Mouse (Mus musculus): ENCODE data around the gene Slc6a20a. TPM values are rescaled to one million over a fixed set of nuclear protein-coding genes. Genes with fewer than 3 reads are reported as not detected.
"Not testable (repeated sequence)": the region's sequence is repeated elsewhere in the genome, so short reads cannot be mapped to it uniquely, and the experiment has no call there.

Slc6a20a gene
- total RNA-seq (2022): not detected

DNA sequence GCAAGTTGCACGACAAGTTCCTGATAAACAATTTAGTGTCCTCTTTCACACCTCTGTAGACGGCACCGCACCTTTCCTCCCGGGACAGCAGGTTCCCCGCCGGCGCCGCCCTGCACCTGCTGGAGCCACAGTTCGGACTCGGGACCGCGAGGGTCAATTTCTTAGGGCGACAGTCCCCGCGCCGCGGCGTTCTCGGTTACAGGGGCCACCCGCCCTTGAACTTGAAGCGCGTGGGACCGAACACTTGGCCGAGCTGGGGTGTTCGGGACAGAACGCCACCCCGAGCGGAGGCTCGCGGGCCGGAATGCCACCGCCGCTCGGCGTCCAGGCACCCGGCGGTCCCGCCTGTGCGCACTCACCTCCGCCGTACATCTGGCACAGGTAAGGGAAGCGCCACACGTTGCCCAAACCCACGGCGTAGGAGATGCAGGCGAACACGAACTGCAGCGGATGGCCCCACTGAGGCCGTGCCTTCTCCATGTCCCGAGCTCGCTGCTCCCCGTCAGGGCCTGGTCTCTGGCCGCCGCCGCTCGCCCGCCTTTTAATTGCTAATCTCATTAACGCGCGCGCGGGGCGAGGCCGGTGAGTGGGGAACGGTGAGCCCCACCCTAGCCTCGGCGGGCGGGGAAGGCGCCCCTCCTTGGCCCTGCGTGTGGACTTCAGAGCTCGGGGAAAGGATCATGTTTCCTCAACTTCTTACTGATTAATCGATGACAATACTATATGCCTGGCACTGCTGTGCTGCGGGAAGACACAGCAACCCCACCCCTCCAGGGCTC lies at the start of gene Slc6a20a, which contains the start of gene Ccr9:
Gene Slc6a20a (minus strand): TSS at position 559 of the 779 bp plus-strand sequence.
Gene Ccr9 (plus strand): TSS at position 113 of the 779 bp plus-strand sequence.
- no peak for DNase-seq (ENCODE audit: low spot score in 2 of 2)

DNA sequence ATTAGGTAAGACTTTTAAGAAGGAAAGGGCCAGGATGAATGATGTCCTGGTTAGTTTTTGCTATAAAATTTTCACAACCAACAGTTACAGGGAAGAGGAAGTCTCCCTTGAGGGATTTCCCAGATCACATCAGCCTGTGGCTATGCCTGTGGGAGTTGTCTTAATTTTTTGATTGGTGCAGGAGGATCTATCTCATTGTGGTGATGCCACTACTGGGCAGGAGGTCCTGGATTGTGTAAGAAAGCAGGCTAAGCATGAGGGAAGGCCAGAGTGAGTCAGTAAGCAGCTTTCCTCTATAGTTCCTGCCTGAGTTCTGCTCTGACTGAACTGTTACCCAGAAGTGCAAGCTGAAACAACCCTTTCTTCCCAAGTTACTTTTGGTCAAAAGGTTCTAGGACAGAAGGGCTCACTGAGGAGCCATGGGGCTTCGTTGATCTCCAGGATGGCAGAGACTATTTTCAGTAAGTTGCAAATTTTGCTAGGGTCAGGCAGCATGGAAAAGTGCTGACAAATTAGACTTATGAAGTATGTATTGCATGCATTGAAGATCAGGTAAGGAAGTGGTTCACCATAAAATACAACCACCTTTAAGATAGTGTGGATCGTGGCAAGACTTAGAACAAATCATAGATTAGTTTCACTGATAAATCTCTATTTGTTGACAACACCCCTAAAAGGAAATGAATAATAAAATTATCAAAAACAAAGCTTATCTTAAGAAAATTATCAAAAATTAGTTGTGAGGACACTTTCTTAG lies 44.2 kb upstream of the Slc6a20a start:
- no peak for DNase-seq (ENCODE audit: low spot score in 2 of 2)

DNA sequence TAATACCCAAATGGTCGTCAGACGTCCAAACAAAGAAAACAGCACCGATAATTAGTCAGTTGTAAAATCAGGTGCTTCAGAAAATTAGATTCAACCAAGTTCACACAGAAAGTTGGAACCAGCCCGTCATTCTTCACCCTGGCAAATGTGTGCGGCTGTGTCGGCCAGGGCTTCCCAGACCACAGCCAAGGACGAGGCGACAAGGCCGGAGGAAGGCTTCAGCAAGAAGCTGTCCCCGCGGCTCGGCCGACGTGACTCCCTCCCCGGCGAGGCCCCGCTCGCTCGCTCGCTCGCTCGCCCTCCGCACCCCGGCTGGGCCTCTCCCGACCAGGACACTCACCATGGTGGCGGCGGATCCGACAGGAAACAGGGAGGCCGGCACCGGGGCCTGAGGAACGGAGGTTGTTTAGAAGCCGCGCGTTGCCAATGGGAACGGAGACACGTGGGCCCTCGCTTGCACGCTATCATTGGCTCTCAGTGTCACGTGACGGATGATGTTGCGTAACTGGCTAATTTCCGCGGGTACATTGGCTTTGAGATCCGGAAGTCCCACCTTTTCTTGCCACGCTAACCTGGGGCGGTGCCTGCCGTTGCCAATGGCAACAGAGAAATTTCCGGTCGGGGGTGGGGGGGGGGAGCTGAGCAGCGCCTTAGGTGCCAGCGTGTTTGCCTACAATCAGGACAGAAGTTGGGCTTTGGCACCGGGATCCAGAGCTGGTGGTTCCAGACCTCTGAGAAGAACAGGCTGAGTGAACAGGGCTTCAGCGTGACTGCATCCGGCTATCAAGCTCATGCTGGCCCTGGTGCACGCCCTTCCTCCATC lies 38.7 kb upstream of the Slc6a20a start, which contains the start of gene Lztfl1:
Gene Lztfl1 (minus strand): TSS at position 512 of the 823 bp plus-strand sequence.
- peak; percentile 92 to 95 for DNase-seq (ENCODE audit: low spot score in 2 of 2)

DNA sequence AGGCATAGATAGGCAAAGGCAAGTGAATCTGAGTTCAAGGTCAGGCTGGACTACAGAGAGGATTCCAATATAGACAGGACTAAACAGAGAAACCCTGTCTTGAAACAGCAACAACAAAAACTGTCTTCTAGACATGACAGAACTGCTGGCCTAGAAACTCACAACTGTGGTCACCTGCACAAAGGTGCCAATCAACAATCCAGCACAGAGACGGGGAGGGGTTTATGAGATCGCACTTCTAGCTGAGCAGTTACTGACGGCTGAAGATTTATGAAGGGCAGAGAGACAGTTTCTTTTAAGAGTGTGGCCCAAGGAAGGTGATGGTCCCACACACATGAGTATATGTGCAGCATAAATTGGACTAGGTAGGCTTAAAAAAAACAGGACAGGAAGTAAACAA lies 37.6 kb upstream of the Slc6a20a start:
- DNase-seq (ENCODE audit: low spot score in 2 of 2): no peak

DNA sequence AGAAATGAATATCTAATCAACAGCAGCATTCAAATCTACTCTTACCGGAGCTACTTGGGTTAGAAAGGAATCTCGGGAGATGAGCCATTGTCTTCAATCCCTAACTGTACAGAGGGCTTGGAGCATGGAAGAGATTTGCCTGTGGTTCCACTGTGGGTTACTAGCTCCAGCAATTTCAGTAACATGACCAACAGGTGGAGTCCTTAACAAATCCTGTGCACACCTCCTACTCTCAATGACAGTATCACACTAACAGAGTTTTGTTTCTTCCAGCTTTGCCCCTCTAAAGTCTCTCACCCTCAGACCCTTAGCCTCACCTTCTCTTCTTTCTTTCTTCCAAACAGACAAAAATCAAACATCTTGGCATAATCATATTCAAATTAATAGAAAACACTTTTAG lies 34.4 kb upstream of the Slc6a20a start:
- no peak for DNase-seq (ENCODE audit: low spot score in 2 of 2)

DNA sequence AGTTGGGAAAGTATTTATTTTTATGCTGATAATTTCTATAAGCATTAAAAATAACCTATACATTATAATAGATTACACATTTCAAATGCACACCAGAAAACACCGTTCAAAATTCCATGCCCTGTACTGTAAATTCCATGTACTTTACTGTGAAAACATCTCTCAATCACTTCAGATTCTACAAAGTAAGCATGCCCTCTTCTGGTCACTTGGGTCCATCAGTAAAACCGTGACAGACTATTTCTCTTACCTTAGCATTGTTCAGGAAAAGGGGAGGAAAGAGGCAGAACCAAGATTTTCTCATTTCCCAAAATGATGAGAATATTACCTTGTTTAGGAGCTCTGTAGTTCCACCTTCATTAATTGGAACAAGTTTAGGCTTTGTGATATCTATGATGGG lies 30.5 kb upstream of the Slc6a20a start:
- DNase-seq (ENCODE audit: low spot score in 2 of 2): no peak

DNA sequence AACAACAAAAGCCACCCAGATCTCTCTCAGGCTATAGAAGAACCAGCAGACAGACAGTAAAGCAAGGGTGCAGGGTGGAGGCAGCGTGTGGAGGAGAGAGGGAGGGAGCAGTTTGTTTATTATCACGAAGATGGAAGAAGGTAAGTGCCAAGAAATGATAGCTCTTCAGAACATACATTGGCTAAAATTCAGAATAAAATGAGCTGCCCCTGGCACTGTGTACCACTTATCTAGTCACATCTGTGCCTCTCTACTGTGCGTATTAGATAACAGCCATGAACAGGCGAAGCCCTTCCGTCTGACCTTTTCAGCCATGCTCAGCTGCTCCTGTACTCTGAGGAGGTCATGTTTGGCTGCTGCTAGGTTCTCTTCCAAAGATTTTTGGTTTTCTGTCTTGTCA lies 23.1 kb upstream of the Slc6a20a start:
- no peak for DNase-seq (ENCODE audit: low spot score in 2 of 2)

DNA sequence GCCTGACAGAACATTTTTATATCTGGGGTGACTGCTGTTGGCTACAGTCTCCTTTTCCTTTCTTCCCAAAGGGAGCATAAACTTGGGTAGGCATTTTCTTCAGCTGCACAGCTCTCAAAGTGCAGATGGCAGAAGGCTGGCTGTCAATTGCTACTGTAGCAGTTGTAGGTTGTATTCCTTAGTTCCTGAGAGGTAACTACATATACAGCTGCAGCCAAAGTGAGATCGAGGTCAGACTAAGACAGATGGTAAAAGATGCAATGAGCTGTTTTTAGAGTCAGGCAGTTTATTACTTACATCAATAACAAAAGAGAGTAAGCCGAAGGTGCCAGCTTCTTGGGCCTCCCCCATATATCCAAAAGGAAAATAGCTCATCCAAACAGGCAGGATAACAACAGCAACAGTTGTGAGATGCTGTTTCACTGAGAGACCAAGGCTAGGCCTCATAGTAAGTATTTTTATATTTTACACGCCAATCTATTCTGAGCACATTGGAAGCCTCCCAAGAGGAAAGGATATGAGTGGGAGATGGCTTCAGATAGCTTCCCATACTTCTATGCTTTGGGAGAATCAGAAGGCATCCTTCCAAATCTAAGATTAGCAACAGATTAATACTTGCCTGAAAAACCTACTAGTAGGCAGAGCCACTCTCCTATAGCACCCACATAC lies 17.1 kb upstream of the Slc6a20a start:
- no peak for DNase-seq (ENCODE audit: low spot score in 2 of 2)

DNA sequence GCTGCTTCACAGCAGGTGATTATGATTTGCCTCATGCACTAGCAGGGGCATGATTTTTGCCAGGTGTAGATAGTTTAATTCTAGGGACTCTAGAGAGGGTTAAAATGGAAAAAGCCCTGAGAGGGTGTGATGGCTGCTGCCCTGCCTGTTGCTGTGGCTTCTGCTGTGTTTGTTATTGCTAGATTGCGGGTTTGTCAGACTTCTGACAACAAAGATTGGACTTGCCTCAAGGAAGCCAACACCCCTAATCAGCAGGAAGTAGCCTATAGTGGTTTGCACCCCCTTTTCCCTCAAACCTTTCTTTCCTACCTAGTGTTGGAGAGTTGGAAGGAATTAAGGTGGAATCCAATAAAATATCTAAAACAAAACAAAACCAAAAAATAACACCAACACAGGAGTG lies 9.5 kb upstream of the Slc6a20a start:
- DNase-seq (ENCODE audit: low spot score in 2 of 2): no peak

DNA sequence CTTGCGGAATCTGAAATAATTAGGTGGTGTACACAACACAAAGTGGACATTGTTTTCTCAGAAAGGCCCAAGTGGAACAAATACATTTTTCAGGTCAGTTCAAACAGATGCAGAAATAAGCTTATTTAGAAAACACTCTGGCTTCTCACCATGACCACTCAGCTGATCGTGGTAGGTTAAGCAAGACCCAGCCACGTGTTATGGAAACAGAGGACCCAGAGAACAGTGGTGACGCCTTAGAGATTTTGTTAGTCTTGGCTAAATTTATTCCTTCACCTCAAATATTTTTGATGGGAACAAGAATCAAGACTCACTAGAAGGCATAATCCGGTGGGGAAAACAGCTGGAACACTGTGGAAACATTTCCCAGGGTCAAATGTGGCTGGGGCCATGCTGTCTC lies 7.5 kb upstream of the Slc6a20a start:
- no peak for DNase-seq (ENCODE audit: low spot score in 2 of 2)

DNA sequence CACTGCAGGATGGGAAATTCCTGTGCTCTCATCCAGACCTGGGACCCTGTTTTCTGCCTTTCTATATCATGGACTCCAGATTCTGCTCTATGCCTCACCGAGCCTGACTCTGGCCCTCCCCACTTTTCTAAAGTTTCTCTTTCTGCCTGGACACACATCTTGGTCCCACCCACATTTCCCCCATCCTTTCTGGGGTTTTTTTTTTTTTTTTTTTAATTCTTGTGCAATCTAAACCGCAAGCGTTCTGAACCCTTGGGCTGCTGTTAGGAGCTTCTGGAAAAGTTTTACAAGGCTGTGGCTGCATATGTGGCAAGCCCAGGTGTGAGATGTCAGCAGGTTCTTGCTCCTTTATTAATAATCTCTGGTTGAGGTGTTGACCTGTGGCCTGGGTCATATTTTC lies 5.0 kb upstream of the Slc6a20a start:
- no peak for DNase-seq (ENCODE audit: low spot score in 2 of 2)

DNA sequence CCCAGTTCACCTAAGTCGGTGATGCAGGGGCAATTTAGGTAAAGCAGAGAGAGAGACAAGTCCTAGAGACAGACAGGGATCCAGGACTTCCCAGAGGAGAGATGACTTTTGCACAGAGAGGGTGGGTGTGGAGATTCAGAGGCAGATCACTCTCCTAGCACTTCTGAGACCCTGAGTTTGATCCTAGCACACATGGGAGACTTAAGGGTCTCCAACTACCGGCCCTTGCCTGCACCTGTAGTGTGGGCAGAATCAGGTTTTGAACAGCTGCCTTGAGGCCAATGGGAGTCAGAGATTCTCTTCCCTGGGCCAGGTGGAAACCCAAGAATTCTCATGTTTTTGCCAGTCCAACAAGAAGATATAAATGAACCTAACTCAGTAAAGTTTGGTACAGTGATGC lies 513 bp upstream of the Slc6a20a start:
- no peak for DNase-seq (ENCODE audit: low spot score in 2 of 2)

DNA sequence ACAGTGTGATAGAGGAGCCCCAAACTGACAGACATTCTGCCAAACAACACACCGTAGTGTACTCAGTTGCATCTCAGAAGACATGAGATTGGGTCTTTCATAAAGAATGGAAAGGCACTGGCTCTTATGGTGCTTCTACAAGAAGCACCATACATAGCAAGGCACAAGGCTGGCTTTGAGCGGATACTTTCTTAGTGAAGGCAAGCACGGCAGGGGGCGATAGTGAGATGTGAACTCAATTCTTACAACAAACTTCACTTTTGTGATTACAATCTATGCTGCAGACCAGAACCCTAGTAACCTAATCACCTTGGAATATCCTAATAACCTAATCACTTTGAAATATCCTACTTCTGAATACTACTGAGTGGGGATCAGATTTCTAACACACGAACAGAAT lies 13.0 kb downstream of the Slc6a20a start:
- DNase-seq (ENCODE audit: low spot score in 2 of 2): no peak

DNA sequence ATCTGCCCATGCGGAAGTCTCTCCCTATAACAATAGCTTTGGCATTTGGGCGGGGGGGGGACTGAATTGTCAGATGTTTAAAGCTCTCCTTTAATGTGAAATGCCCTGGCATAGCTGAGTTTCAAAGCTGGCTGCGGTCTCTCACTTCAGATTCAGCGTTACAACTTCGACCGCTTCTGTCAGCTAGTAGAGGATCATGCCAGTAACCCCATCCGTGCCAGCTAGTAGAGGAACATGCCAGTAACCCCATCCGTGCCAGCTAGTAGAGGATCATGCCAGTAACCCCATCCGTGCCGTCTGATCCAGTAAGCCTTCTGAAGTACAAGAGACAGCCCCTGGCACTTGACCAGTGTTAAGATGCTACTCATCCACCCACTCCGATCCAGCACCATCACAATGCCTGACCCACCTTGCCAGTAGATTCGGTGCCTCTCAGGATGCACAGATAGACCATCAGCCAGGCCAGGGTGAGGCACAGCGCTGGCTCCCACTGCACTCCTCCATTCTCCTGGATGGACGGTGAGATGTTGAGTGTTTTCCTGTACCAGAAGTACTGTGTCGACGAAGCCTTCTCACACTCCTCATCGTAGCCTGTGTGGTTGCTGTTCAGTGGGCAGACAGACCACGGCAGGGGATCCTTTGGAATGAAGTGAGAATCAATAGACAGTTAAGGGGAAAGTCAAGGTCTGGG lies 18.6 kb downstream of the Slc6a20a start:
- not testable (repeated sequence) for DNase-seq (ENCODE audit: low spot score in 2 of 2)

DNA sequence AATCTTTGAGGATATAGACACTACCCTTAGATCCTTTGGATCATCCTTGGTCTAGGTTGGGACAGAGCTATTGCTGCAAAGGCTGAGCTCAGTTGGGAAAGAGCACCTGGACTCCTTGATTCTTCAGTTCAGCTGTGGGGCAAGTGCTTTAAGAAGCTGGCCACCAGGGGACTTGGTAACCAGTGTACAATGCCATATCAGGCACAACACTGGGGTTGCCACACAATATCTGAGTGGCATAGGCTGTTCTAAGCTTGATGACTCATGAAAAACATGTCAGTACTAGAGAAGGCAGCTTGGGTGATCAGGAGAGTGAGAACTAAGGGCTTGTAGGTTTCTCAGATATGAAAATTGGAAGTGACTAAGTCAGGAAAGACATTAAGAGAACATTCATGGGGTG lies 19.7 kb downstream of the Slc6a20a start:
- DNase-seq (ENCODE audit: low spot score in 2 of 2): no peak

DNA sequence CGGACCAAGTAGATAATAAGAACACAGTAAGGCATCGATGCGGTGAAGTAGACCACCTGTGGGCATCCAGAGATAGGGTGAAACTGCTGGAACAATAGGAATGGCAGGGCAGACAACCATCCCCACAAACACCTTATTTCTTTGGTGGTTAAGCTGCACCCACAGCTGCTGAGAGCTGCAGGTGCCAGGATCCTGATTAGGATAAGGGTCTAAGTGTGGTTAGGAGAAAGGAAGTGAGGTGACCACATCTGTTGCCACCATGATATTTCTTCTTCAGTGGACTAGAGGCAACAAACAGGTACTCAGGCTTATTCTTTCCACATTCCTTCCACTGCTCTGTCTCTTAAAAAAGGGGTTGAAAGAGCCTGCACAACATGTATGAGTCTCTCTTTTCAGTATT lies 21.2 kb downstream of the Slc6a20a start:
- no peak for DNase-seq (ENCODE audit: low spot score in 2 of 2)

DNA sequence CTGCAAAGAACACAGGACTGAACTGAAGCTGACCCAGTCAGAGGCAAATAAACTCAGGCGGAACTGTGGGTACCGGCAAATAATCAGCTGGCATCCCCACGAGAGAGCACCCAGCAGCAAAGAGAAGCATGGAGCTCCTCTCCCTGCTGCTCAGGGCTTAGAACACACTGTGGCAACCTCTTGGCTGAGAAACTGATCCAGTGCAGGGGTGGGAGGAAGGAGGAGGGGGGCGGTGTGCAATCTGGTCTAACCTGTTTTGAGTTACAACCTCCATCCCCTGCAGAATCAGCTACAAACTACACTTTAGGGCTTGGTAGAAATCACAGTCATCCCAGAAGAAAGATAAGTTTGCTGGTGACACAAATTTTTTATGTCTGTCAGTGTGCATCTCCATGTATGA lies 27.3 kb downstream of the Slc6a20a start:
- no peak for DNase-seq (ENCODE audit: low spot score in 2 of 2)

DNA sequence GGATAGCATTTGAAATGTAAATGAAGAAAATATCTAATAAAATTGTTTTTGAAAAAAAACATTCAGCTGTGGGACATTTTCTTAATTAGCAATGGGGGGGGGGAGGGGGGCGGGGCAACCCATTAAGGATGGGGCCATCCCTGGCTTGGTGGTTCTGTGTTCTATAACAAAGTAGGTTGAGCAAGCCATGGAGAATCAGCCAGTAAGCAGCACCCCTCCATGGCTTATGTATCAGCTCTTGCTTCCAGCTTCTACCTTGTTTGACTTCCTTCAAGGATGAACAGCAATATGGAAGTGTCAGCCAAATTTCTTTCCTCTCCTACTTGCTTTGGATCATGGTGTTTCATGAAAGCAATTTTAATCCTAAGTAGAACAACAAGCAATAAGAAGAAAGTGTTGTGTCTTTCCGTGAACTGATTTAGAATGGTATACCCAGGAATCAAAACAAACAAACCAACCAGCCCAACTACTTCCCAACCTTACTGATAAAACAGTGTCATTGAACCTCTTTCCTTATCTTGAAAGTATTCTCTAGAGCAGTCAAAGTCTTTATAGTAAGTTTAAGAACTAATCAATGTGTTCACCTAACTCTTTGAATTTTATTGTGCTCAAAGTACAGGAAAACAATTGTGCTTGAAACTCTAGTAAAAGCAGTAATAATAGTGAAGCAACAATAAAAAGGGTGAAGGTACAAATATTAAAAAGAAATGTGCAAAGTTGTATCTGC lies 28.7 kb downstream of the Slc6a20a start:
- DNase-seq (ENCODE audit: low spot score in 2 of 2): no peak

DNA sequence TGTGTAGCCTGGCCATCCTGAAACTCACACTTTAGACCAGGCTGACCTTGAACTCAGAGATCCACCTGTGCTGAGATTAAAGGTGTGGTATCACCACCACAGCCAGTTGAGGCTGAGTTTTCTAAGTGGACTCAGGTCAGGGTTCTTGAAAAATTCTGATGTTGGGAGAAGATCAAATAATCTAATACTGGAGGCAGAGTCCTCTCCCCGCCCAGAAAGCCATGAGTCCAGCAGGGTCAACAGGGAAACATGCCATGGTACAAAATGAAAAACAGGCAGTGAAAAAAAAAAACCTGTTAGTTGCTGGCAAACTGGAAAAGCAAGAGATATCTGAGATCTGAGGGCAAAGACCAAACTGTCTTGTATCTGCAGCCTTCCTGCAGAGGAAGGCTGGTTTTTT lies 38.6 kb downstream of the Slc6a20a start:
- DNase-seq (ENCODE audit: low spot score in 2 of 2): no peak

DNA sequence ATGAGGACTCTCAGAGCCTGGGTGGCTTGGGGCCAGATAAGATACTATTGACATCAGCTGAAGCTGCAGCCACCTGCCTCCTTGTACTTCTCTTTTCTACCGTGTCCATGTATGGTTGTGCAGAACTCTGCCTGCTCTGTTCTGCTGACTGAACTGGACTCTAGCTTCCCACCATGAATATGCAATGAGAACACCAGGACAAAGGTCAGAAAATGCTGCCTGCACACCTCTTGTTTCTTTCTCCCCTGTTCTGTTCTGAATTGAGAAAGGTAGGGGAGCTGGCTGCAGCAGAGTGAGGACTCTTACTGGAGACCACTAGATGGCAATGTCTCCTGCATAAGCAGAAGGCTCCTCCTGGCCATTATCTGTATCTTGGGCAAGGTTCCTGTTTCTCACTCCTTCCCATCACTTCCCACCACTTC lies 40.0 kb downstream of the Slc6a20a start:
- no peak for DNase-seq (ENCODE audit: low spot score in 2 of 2)
